Mouse (Mus musculus): ENCODE data around the gene Ptpn5. TPM values are rescaled to one million over a fixed set of nuclear protein-coding genes. Genes with fewer than 3 reads are reported as not detected.

The Ptpn5 gene
- not detected in 2 replicates for polyA plus RNA-seq (2015; fragmentation: Nextera tagmentation; extraction: Ambion mirVana)

DNA sequence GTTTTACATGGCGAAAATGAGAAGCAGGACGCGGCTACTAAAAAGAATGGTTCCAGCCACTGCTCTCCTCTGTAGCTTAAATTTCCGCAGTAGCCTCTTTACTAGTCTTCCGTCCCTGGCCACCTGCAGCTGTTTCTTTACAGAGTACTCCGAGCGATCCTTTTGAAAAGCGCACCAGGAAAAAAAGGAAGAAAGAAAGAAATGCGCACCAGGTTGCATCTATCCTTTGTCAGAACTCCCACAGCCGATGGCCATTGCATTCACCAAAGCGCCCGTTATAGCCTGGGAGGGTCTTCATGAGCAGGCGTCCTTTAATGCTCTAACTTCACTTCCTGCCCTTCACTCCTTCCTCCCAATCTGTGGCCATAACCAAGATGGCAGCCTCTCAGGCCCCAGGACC lies at the start of gene Ptpn5:
Ptpn5 (minus strand) TSS at position 354 of the 400 bp plus-strand sequence.

GRCm38 (mm10) chr7:47050366-47050765 lies 83.1 kb downstream of the Ptpn5 start, which contains the start of gene Tmem86a:
Tmem86a (plus strand) TSS chr7:47050601.

Small RNA genes lying within 50 kb of the gene (microRNA-seq; reads per million reads assigned to microRNA genes)
- not detected for gene Mir7056

Other genes with a start within 250 kb of the Ptpn5 start
- gene Tsg101, start 213.7 kb downstream of the Ptpn5 start, polyA plus RNA-seq (2015; fragmentation: Nextera tagmentation; extraction: Ambion mirVana), result 95.5 and 110 TPM in 2 replicates
- 6.6 and 7.9 TPM in 2 replicates for gene Uevld, start 175.2 kb downstream of the Ptpn5 start, polyA plus RNA-seq (2015; fragmentation: Nextera tagmentation; extraction: Ambion mirVana)
- gene Gm9999, start 150.1 kb downstream of the Ptpn5 start, polyA plus RNA-seq (2015; fragmentation: Nextera tagmentation; extraction: Ambion mirVana), result not detected in 2 replicates
- gene Spty2d1, start 125.3 kb downstream of the Ptpn5 start, polyA plus RNA-seq (2015; fragmentation: Nextera tagmentation; extraction: Ambion mirVana), result 11.7 and 13.7 TPM in 2 replicates
- 11.2 and 20.1 TPM in 2 replicates for gene Tmem86a, start 83.1 kb downstream of the Ptpn5 start, polyA plus RNA-seq (2015; fragmentation: Nextera tagmentation; extraction: Ambion mirVana)
- not detected in 2 replicates for gene Mrgpra6, start 71.2 kb upstream of the Ptpn5 start, polyA plus RNA-seq (2015; fragmentation: Nextera tagmentation; extraction: Ambion mirVana)
- not detected in 2 replicates for gene Mrgpra9, start 119.2 kb upstream of the Ptpn5 start, polyA plus RNA-seq (2015; fragmentation: Nextera tagmentation; extraction: Ambion mirVana)
- gene Mrgpra1, start 220.6 kb upstream of the Ptpn5 start, polyA plus RNA-seq (2015; fragmentation: Nextera tagmentation; extraction: Ambion mirVana), result not detected in 2 replicates

Data from urinary bladder, postnatal 0 days (tissue).